In genomic region chrX:99294726-99295125, GRCm38 (mm10) we compare ENCODE assay signal across 16 mouse cellular contexts.
DNase-seq lines count a peak whose midpoint lies in the region; ATAC-seq and TF ChIP-seq lines count a peak whose summit lies in the region.
"Had no signal": no experiment of that assay in that cellular context is flagged by ENCODE, and none has a peak within 500 bp of the region (broad histone marks: within the 10 kb centered on the region; RNA-seq: fewer than 3 reads in every experiment).

No protein-coding gene starts in this region.

- TF ChIP-seq CTCF in cerebellum, adult 2 months (IDR thresholded peaks at IDR 0.05; ENCODE audit: borderline replicate concordance, insufficient read depth, low read depth, low read length), result no peak

- no peak for ATAC-seq in erythroblast, adult 5-6 weeks (replicated peaks; ENCODE audit: low FRiP score, poor library complexity, severe bottlenecking)
- ATAC-seq: forebrain, embryonic 16.5 days; inflammation-experienced regulatory T-cells, adult 6 months had no signal

- no peaks in the 10 kb centered on the region for H3K36me3 ChIP-seq in heart, embryonic 10.5 days
- H3K36me3 ChIP-seq: embryonic facial prominence, embryonic 12.5 days; heart, embryonic 15.5 days; midbrain, embryonic 12.5 days had no signal

- peaks cover 74% of the 10 kb centered on the region; the same call in 1 of the 2 replicates for H3K27me3 ChIP-seq in heart, embryonic 10.5 days (ENCODE audit: insufficient read depth, poor library complexity, severe bottlenecking)
- H3K27me3 ChIP-seq in cerebellum, adult 2 months (ENCODE audit: control insufficient read depth, insufficient read depth, low read length), result no peaks in the 10 kb centered on the region

- no peak overlapping the region for H3K27ac ChIP-seq in heart, embryonic 10.5 days
- no peak overlapping the region for H3K27ac ChIP-seq in cerebellum, adult 2 months (ENCODE audit: insufficient read depth, low read length)
- H3K27ac ChIP-seq: embryonic facial prominence, embryonic 12.5 days; heart, embryonic 15.5 days; liver, embryonic 14.5 days; midbrain, embryonic 12.5 days had no signal

- peaks cover 32% of the 10 kb centered on the region for H3K4me1 ChIP-seq in heart, embryonic 10.5 days
- H3K4me1 ChIP-seq in cerebellum, adult 2 months (ENCODE audit: control insufficient read depth, insufficient read depth, low read length), result no peaks in the 10 kb centered on the region

- intact Hi-C loops in left cerebral cortex, postnatal 14 days (cut with DNase I), result no loop called here

- H3K4me3 ChIP-seq in heart, embryonic 10.5 days, result no peak overlapping the region
- no peak overlapping the region for H3K4me3 ChIP-seq in cerebellum, adult 2 months (replicated peaks; ENCODE audit: insufficient read depth, low read depth, low read length)
- H3K4me3 ChIP-seq: embryonic facial prominence, embryonic 12.5 days; heart, embryonic 15.5 days; midbrain, embryonic 12.5 days had no signal

- H3K9me3 ChIP-seq in heart, embryonic 10.5 days, result no peaks in the 10 kb centered on the region
- H3K9me3 ChIP-seq: embryonic facial prominence, embryonic 12.5 days; heart, embryonic 15.5 days; midbrain, embryonic 12.5 days had no signal

- DNase-seq in heart, adult 11 months, result peak; percentile 98
- DNase-seq in heart, embryonic 10.5 days (ENCODE audit: low spot score), result no peak
- peak; percentile 18 for DNase-seq in Muller cell, postnatal 12 days (ENCODE audit: inconsistent ontology term)
- DNase-seq in heart, postnatal 4 days, result peak; percentile 66
- peak; percentile 51 for DNase-seq in lung, postnatal 14 days
- no peak for DNase-seq in cerebellum, adult 2 months
- no peak for DNase-seq in left cerebral cortex, postnatal 14 days (ENCODE audit: low spot score in 2 of 2)
- DNase-seq: B cell, adult 2 months; cerebellum, adult 8-10 months had no signal

- 53% methylated on average over 8 of the region's 8 CpGs for WGBS in heart, embryonic 10.5 days
- WGBS in cerebellum, adult 2 months, result 85% methylated on average over 8 of the region's 8 CpGs

- TF ChIP-seq POLR2A in cerebellum, adult 2 months (IDR thresholded peaks at IDR 0.05; ENCODE audit: borderline replicate concordance, insufficient read depth, low read length), result no peak

Comparison
In these comparisons a context has a peak if more than half of its experiments do, and no peak if none do; other contexts are left out.
1. DNase-seq: peak in heart, adult 11 months (single experiment), Muller cell, postnatal 12 days (single experiment), heart, postnatal 4 days (single experiment) and lung, postnatal 14 days (single experiment); none in heart, embryonic 10.5 days (single experiment), cerebellum, adult 2 months (0 of 2) and left cerebral cortex, postnatal 14 days (0 of 2).